Mouse (Mus musculus) layer of hippocampus, adult 11-12 months (tissue): ENCODE results near the gene Gstt4.

Experiments used
- DNase-seq: peaks from one replicate; pipeline ENCODE4 v3.0.0; 2022; ENCODE audit warnings: low spot score

The Gstt4 gene

DNA sequence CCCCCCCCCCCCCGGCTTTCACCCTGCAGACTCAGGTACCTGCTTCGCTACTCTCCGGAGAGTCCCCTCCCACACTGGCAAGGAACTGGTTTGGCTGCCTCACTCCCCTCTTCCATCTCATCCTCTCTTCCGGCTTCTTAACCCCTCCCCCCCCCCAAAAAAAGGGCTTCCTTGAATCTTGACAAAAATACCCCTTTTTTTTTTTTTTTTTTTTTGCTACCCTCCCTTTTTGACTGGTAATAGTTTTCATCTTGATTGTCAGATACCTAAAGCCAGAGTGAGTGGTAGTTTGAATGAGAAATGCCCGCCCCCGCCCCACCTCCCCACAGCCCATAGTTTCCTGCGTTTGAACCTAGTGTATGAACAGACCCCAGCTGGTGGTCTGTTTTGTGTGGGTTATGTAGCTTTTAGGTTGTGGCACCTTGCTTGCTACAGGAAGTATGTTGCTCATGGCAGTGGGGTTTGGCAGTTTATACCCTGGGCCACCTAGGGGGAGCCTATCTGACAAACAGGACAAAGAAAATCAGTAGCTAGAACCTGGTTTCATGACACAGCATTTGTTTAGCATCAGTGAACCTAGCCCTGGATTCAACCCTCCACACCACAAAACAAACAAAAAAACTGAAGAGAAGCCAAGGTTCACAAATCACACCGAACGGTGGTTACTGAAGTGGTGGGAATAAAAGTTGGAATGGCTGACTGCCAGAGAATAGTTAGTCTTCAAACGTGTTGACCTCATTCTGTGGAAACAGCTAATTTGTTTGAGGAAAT, 13.6 kb upstream of the Gstt4 start:
- no peak for DNase-seq

DNA sequence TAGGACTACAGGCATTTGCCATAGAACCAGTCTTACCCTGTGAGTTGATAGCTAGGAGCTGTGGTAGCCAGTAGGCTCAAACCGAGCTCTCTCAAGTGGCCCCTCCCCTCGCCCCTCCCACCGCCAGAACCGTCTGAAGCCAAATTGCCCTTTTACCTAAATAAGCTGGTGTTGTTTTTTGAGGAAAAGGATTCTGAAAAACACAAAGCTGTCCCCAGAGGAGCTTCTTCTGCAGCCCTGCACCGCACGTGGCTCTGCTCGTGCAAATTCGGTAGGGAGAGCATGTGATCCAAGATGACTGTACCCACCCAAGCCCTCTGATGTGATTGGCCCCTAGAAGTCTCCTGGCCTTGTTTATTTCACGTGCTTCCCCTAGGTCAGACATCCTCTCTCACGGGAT, 13.0 kb upstream of the Gstt4 start:
- DNase-seq: peak; percentile 32

DNA sequence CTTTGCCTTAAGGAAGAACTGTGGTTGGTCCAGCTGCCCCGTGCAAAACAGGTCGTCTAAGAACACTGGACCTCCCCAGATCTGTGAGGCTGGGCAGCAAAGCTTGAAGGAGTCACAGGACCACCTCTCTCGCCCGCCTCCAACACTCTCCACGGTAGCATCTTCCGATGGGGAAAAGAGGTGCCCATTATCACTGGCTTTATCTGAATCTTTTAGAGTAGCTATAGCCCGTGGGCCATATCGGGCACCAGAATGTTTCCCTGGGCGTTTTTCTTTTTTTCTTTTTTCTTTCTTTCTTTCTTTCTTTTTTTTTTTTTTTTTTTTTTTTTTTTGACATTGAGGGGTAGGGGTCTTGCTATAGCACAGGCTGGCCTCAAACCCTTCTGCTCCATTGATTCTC, 12.4 kb upstream of the Gstt4 start:
- no peak for DNase-seq

DNA sequence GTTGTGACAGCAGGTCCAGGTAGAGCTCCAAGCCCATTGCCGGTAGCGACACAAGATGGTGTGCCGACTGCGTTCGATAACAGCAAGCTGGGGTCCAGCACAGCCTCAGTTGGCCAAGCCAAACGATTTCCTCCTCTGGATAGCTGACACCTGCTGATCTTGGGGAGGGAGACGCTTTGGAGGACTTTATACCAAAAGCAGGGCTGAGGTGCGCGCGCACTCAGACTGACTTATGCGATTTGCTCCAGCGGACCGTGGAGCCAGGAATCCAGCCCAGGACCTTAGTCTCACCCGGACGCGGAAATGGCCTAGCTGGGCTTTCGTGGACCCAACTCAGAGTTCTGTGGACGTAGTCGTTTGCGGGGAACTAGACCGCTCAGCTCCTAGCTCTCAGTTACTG, 11.9 kb upstream of the Gstt4 start:
- DNase-seq: peak; percentile 43

DNA sequence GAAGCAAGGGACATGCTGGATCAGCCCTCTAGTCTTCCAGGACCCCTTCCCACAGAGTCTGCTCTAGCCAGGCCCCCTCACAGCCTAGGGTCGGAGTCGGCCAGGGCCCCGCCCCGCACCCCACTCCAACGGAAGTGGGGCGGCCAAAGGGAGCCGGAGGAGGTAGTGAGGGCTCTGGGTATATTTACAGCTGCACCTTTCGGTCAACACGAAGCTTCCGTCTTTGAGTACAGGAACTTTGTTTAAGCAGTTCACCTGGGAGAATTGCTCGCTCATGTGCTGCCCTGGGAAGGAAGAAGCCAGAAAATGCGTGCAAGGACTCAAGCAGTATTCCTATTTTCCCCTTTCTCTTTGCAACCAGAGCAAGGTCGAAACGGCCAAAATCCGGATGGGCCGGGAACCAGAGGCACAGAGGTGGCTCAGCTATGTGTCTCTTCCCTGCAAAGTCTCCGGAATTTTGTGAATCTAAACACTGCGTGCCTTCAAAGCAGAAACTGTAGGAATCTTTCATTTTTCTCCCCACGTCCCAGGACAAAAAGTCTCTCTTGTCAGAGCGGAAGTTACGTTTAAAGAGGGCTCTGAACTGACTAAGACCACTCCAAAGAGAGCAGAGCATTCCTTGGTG, 11.2 kb upstream of the Gstt4 start:
- DNase-seq: no peak

DNA sequence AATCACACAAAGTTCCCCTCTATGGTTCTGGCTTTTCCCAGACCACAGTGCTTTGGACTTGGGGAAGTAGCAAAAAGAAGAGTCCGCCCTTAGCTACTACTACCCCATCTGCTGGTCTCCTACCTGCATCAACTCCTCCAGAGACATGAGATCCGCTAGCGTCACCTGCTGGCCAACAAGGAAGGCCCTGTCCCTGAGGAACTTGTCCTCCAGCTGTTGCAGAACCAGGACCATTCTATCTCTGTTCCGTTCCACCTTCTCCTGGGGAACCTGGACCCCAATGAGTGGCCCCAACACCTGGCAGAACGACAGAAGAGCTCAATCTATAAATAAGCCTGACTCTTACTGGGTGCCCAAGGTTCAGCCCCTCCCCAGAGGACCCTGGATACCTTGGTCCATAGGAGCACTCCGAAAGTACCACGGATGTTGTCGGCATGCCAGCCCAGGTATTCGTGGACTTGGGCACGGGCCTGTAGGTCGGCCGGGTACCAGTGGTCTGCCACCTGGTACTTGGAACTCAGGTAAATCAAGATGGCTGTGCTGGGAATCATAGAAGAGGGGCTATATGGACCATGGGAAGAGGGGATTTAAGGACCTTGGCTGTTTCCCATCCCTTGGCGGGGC, 10.0 kb upstream of the Gstt4 start:
- peak; percentile 54 for DNase-seq

DNA sequence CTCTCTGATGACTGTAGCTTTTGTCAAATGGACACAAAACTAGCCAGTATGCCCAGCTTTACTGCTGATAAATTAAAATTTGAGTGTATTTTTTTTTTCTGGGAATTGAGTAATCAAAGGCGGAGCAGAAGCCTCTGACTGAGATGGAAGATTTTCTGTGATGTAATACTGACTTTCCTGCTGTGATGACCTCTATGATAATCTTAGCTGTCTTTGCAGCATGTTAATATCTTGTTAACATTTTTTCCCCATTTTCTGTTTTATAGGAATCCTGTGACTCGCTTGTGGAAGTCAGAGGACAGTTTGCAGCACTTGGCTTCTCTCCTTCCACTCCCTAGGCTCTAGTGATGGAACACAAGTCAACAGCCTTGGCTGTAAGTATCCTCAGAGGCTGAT, 7.9 kb upstream of the Gstt4 start:
- no peak for DNase-seq

DNA sequence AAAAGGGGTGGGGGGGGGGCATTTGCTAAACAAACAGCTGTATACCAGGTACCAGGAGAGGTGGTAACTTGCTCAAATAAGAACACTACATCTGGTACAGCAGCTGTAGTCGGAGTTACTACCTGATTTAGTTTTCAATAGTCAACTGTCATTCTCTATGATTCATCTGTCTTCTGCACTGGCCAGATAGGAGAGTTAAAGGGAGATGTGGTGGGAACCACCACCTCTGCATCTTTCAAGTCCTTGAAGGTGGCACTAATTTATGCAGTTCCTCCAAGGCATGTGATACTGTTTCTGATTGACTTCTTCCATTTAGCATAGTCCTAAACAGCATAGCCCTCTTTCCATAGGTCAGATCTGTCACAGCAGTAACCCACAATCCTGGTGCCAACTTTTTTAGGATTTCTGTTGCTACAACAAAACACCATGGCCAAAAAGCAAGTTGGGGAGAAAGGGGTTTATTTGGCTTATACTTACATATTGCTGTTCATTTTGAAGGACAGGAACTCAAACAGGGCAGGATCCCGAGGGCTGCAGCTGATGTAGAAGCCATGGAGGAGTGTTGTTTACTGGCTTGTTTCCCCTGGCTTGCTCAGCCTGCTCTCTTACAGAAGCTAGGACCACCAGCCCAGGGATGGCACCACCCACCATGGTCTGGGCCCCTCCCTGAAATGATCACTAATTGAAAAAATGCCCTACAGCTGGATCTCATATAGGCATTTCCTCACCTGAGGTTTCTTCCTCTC, 7.4 kb upstream of the Gstt4 start:
- DNase-seq: no peak

DNA sequence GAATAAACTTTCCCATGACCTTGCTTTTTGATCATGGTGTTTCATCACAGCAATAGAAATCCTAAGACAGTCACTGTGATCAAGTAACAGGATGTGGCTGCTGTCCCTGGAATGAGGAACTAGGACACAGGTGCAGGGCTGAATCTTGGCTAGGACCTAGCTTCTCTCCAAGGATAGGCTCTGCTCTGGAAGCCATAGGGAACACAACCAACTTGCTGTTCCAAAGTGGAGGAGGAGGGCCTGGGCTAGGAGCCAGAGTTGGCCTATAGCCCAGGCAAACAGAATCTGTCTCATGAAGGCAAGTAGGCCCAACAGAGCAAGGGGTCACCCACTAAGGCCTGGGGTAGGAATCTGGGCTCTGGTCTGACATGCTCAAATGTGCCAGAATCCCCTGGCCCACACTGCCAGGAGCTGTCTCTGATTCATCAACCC, 6.2 kb upstream of the Gstt4 start:
- DNase-seq: peak; percentile 61

DNA sequence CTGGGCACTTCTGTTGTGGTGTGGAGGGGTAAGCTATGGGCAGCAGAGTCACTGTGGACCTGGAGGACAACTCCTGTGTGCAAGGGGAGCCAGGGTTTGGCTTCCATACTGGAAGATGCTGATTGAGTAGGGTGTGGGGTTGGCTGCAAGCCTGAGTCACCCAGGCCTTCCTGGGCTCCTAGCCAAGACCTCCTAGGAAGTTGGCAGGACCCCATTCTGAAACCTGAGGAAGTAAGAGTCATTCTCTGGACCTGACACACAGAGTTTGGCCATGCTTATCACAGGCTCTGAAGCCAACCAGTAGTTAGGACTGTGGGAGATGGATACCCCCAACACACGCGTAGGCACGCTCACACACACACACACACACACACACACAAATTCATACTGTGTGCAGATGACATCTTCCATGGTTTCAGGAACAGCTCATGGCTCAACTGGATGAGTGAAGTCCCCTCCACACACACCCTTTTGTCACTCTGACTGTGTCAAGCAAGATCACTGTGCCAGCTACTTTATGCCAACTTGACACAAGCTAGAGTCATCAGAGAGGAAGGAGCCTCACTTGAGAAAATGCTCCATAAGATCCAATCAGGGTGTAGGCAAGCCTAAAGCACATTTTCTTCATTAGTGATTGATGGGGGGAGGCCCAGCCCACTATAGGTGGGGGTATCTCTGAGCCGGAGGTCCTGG, 5.5 kb upstream of the Gstt4 start:
- DNase-seq: peak; percentile 30

DNA sequence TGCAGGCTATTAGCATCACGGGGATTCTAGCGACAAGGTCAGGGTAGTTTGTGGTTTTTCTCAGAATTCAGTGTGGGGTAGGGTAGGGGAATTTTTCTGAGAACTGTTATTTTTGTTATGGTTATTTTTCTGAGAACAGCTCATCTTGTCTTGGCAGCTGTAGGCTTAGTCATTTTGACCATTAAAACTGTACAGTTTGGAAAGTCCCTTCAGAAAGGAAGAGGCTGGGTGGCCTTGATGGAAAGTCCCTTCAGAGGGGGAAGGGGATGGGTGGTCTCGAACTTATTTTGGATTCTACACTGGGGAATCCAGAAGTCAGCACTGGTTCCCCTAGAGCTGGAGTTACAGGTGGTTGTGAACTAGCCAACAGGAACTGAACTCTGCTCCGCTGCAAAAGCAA, 2.2 kb upstream of the Gstt4 start:
- DNase-seq: no peak

DNA sequence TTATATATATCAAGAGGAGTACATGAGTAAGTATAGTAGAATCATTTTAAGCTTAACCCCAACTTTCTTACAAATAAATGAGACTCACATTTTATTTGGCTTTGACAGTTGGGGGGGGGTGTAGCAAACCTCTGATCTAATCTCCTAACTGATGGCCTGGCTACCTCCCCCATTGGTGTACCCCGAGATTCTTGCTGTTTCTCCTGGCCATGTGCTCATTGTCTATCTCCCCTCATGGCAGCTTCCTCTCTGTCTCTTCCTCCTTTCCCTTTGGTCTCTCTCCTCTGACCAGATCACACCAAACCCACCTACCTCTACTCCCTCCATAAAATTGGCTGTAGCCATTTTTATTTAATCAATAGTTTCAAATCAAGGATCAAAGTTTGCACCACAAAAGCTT, 1.4 kb upstream of the Gstt4 start:
- no peak for DNase-seq

DNA sequence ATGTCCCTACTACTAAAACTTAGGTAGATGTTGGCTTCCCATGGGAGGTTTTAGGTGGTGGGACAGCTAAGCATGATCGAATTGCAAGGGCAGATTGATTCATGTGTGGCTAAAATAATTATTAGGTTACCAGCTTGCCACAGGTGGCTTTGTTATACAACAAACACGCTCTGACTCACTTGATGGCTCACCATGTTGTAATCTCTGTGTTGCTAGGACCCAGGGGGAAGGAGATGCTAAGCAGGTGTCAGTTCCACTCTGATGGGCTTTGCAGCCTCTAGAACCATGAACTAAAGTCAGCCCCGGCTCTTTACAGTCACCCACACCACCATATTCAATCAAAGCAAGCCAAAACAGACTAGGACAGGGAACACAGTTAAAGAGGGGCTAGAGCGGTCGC, 2.5 kb downstream of the Gstt4 start:
- no peak for DNase-seq

DNA sequence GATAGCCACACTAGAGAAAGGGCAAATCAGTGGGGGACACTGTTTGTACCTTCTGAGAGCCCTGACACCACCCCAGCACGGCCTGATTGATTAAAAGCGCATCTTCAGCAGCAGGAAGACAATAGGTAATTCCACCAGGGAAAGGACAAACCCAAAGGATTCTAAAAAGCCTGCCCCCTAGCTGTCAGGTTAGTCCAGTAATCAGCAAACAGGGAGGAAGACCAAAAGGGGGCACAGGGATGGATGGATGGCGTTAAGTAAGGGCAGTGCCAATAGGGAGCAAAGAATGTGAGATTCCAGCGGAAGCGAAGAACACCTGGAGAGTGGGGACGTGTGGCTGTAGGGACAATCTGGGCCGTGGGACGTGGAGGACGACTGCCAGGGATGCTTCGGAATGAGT, 3.7 kb downstream of the Gstt4 start:
- DNase-seq: no peak

DNA sequence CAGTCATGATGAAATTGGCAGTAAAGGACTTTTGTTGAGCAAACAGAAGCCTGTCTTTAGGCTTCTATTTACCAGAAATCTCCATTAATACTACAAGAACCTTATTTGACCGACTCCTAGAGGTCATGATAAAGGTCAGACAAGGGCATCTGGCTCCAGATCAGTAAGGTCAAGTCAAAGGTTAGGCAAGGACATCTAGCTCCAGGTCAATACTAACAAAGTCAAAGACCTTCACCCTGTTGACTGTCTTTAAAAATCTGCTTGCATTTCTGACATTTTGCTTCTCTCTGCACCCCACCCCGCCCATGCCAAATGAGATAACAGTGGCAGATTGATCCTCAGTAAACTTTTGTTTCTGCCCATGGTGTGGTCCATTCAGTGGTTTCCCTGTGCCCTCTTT, 18.1 kb downstream of the Gstt4 start:
- DNase-seq: no peak

DNA sequence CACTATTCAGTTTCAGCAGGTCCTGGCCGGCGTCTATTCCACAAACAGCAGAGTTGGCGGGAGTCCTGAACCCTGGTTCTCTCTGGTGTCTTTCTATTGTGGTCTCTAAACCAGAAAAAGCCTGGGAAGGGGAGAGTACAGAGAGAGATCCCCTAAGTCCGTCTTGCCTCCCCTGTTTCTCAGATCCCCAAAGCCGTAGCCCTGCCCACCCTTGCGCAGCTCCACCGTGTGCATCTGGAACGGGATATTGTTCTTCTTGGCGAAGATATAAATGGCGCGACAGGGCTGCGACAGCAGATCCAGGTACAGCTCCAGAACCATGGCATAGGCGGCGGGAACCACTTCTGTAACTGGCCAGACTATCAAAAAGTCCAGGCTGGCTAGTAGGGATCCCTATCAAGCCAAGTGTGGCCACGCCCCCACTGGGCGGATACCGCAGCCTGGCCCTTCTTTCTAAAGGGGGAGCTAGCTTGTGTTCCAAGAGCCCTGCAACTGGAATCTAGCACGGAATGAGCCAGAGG, 24.1 kb downstream of the Gstt4 start, which contains the start of gene Gstt1:
TSS of gene Gstt1 (minus strand) at position 409 of the 521 bp plus-strand sequence.
- peak; percentile 21 for DNase-seq

DNA sequence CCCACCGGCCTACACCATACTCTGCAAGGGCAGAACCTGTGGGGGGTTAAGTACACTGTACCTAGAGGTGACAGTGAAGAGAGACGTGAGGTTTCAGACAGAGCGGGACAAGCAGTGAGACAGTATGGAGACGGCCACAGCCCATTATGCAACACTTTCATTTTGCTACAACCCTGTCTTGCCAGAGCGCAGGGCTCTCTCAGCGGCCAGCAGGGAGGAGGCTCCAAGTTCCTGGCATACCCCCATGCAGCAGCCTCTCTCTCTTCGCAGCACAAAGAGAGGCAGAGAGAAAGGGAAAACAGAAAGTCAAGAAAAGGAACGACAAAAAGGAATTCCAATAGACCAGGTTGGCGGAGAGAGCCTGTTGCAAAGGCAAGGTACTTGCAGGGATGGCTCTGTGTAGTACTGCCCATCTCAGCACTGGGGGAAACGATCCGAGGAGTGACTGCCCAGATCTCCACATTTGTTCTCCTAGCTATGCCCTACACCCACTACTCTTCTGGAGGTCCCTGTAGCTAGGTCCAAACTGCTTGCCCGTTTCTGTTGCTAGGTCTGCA, 24.6 kb downstream of the Gstt4 start:
- DNase-seq: peak; percentile 25

DNA sequence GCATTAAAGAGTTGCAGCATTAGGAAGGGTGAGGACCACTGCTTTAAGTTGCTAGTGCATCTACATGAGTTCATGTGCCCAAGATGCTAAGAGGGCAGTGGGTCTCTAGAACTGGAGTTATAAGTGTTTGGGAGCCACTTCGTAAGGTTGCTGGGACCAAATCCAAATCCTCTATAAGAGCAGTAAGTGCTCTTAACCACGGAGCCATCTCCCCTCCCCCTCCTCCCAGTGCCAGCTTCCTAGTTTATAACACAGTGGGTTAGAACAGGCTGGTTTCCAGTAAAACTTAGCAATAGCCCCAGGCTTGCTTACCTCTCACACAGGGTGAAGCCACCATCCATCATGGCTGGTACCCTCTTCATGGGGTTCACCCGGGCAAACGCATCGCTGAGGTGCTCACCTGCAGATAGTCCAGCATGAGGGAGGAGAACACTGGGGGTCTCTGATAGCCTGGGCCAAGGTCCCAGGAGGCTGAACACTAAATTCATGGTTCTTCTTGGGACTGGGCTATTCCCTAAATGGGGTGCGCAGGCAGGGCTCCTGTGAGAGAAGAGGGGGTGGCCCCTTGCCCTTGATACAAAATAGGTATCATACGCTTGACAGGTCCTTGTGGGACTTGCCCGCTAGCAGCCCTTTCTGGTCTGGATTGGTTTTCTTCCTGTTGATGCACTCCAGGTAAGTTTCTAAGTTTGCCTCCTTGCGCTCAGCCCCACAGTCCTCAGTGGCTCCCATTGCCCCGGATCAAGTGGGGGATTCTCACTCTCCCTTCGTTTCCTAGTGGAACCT, 25.4 kb downstream of the Gstt4 start:
- no peak for DNase-seq

DNA sequence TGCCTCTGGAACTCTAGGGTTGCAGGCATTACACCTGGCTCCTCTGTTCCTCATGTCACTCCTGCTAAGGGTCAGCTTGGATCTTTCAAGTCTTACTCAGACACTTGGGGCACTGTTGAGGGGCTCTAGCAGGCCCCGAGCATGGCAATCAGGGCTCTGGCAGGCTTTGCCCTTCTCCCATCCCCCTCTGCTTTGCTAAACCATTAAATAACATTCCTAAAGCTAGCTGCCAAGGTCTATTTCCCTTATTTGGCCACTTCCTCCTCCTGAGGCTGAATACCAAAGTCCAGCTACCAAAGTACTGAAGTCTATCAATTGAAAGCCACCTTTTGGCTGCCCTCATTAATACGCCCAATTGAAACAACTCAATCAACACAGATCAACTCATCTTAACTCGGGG, 27.5 kb downstream of the Gstt4 start:
- no peak for DNase-seq

DNA sequence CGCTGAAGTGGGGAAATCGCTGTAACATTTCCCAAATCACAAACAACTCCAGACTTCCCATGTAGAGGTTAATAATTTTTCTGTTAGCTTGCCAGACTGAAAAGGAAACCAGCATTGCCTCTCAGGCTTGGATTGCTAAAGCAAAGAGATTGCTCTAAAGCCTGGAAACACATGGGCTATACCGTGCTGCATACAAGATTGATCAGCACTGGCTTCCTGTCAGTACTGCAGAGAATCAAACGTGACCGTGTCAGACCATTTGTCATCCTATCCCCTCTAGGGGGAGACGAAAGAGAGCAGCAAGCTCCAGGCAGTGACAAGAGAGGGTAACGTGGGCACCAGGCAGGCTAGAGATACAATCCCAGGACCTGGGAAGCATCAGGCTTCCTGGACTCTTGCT, 31.6 kb downstream of the Gstt4 start:
- DNase-seq: no peak

DNA sequence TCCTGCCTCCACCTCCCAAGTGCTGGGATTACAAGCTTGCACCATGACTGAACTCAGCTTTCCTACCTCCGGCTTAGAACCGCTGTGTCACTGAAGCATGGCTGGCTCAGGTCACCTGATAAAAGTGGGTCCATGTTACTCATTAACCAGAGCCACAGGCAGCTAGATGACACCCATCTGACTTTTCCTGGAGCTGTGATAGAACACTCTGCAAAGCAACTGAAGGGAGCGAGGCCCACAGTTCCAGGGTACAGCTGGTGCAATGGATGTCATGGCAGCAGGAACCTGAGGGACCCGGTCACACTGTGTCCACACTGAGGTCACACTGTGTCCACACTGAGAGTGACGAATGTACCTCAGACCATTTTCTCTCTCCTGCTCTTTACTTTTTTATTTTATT, 32.5 kb downstream of the Gstt4 start:
- DNase-seq: no peak
